Comparison of ENCODE assay signal across 21 mouse cellular contexts in the genomic region with DNA sequence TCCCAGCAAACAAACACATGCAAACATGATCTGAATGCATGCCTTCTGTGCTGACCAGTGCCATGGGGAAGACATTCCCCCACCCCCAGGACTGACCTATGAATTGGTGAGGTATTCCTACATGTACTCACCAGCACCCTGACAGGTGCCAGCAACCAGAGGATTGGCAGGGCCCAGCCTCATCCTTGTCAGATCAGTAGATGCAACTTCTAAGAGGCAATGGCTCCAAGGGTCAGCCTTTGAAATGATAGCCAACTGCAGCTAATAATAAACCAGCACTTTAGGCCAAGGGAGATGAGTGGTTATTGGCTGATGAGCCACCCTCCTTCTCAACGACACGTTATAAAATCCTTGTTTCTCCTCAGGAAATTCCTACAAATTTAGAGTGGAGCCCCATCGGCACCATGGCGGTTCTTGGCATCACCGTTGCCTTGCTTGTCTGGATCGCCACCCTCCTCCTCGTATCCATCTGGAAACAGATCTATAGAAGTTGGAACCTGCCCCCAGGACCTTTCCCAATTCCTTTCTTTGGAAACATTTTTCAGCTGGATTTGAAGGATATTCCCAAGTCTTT. TPM values are rescaled to one million over a fixed set of nuclear protein-coding genes. Genes with fewer than 3 reads are reported as not detected.
DNase-seq lines count a peak whose midpoint lies in the region; ATAC-seq and TF ChIP-seq lines count a peak whose summit lies in the region.
"Had no signal": no experiment of that assay in that cellular context is flagged by ENCODE, and none has a peak within 500 bp of the region (broad histone marks: within the 10 kb centered on the region; RNA-seq: fewer than 3 reads in every experiment).

Gene Cyp2e1 (plus strand): TSS at position 293 of the 574 bp plus-strand sequence.

- H3K4me1 ChIP-seq in heart, adult 2 months (ENCODE audit: control insufficient read depth, insufficient read depth, low read length) = no peaks in the 10 kb centered on the region
- H3K4me1 ChIP-seq in heart, embryonic 12.5 days (replicated peaks) = no peaks in the 10 kb centered on the region
- H3K4me1 ChIP-seq: hindbrain, embryonic 12.5 days; liver, embryonic 15.5 days; midbrain, embryonic 12.5 days had no signal

- no peaks in the 10 kb centered on the region for H3K79me2 ChIP-seq in heart, adult 2 months (replicated peaks; ENCODE audit: control insufficient read depth, insufficient read depth, low read length)

- 81% methylated on average over 7 of the region's 7 CpGs for WGBS in heart, adult 2 months
- WGBS in heart, embryonic 12.5 days = 83% methylated on average over 7 of the region's 7 CpGs

- no peak within 1 kb of the TSS for H3K27ac ChIP-seq in heart, adult 2 months
- H3K27ac ChIP-seq in heart, embryonic 12.5 days (ENCODE audit: poor library complexity, severe bottlenecking) = no peak within 1 kb of the TSS
- H3K27ac ChIP-seq: hindbrain, embryonic 12.5 days; left cerebral cortex, adult 2 months; liver, embryonic 15.5 days; midbrain, embryonic 12.5 days had no signal

- ATAC-seq in heart, embryonic 12.5 days (ENCODE audit: insufficient number of reproducible peaks, low FRiP score) = no peak
- ATAC-seq: forebrain, embryonic 14.5 days; inflammation-experienced regulatory T-cells, adult 6 months had no signal

- no peaks in the 10 kb centered on the region for H3K9me3 ChIP-seq in heart, embryonic 12.5 days (replicated peaks)
- H3K9me3 ChIP-seq: hindbrain, embryonic 12.5 days; liver, embryonic 15.5 days; midbrain, embryonic 12.5 days had no signal

- no peak for TF ChIP-seq EP300 in heart, adult 2 months (IDR thresholded peaks at IDR 0.05; ENCODE audit: insufficient read depth, low read depth, low read length)

- H3K4me2 ChIP-seq in heart, embryonic 12.5 days = no peak within 1 kb of the TSS
- H3K4me2 ChIP-seq: hindbrain, embryonic 12.5 days; liver, embryonic 15.5 days; midbrain, embryonic 12.5 days had no signal

- no peak within 1 kb of the TSS for H3K4me3 ChIP-seq in heart, adult 2 months
- H3K4me3 ChIP-seq in heart, embryonic 12.5 days = no peak within 1 kb of the TSS
- H3K4me3 ChIP-seq: hindbrain, embryonic 12.5 days; left cerebral cortex, adult 2 months; liver, embryonic 15.5 days; midbrain, embryonic 12.5 days had no signal

- TF ChIP-seq POLR2A in heart, adult 2 months (IDR thresholded peaks at IDR 0.05; ENCODE audit: insufficient read depth, low read depth, low read length) = no peak

- H3K27me3 ChIP-seq in heart, adult 2 months (ENCODE audit: control insufficient read depth, insufficient read depth, low read length) = no peaks in the 10 kb centered on the region
- no peaks in the 10 kb centered on the region for H3K27me3 ChIP-seq in heart, embryonic 12.5 days (replicated peaks)
- H3K27me3 ChIP-seq: hindbrain, embryonic 12.5 days; liver, embryonic 15.5 days; midbrain, embryonic 12.5 days had no signal

- intact Hi-C loops in heart, adult 2 months (cut with DNase I) = no loop called here

- no peak within 1 kb of the TSS for H3K9ac ChIP-seq in heart, adult 2 months (ENCODE audit: low read depth, low read length)
- no peak within 1 kb of the TSS for H3K9ac ChIP-seq in heart, embryonic 12.5 days
- H3K9ac ChIP-seq: hindbrain, embryonic 12.5 days; liver, embryonic 15.5 days; midbrain, embryonic 12.5 days had no signal

- TF ChIP-seq CTCF in heart, adult 2 months (IDR thresholded peaks at IDR 0.05) = no peak

- no peaks in the 10 kb centered on the region for H3K36me3 ChIP-seq in heart, adult 2 months (ENCODE audit: control insufficient read depth, insufficient read depth, low read length)
- no peaks in the 10 kb centered on the region for H3K36me3 ChIP-seq in heart, embryonic 12.5 days
- H3K36me3 ChIP-seq: hindbrain, embryonic 12.5 days; liver, embryonic 15.5 days; midbrain, embryonic 12.5 days had no signal

- DNase-seq in heart, adult 2 months = no peak
- peak; percentile 9 for DNase-seq in lung, postnatal 14 days
- no peak for DNase-seq in lung, adult 18-20 months
- peak in 1 of 2 experiments; percentile 26 for DNase-seq in adrenal gland, postnatal 36 days
- peak; percentile 74 to 86 for DNase-seq in kidney, postnatal 36 days
- no peak for DNase-seq in heart, adult 18-20 months
- DNase-seq in adipocyte (ENCODE audit: low spot score) = no peak
- DNase-seq: cerebellum, adult 11-12 months; cerebellum, postnatal 36 days; thymus, postnatal 36 days had no signal

RNA-seq across cellular contexts. Expression of gene Cyp2e1, which starts in this region (rescaled TPM):
- 10 to 100 TPM in 1 of 2 experiments, 1 to 10 TPM in 1; 9.6 to 12.7 TPM for total RNA-seq in heart, adult 2 months (2021)
- polyA plus RNA-seq in heart, adult 2 months (2012; rRNA removed) = 6.4 and 18.7 TPM in 2 replicates
- polyA plus RNA-seq in heart, embryonic 12.5 days (2016; fragmentation: Nextera tagmentation; extraction: Ambion mirVana) = not detected in 2 replicates
- total RNA-seq in adrenal gland, postnatal 36 days (2021) = 100 to 1,000 TPM; 251 to 279 TPM
- total RNA-seq in heart, adult 18-20 months (2021) = 10 to 100 TPM in 1 of 2 experiments, 1 to 10 TPM in 1; 6.0 to 49.3 TPM
- total RNA-seq: left cerebral cortex, adult 2 months had no signal
- polyA plus RNA-seq: brain, embryonic 14.5 days; forebrain, embryonic 14.5 days; heart, postnatal 0 days; hindbrain, embryonic 12.5 days; inflammation-experienced regulatory T-cells, adult 6 months; limb, embryonic 11.5 days; midbrain, embryonic 12.5 days; neural tube, embryonic 14.5 days had no signal

Comparison
In these comparisons a context has a peak if more than half of its experiments do, and no peak if none do; other contexts are left out.
1. RNA of gene Cyp2e1 (total RNA-seq): 251 to 279 TPM in adrenal gland, postnatal 36 days; 6.0 to 49.3 TPM in heart, adult 18-20 months and 9.6 to 12.7 TPM in heart, adult 2 months; every median in the first group is over 4 times any median in the second.
2. DNase-seq: peak in lung, postnatal 14 days (single experiment) and kidney, postnatal 36 days (2 of 2); none in heart, adult 2 months (0 of 2), lung, adult 18-20 months (0 of 2), heart, adult 18-20 months (0 of 2) and adipocyte (single experiment).